Mouse (Mus musculus) left cerebral cortex, postnatal 10 days (tissue): Measurements from ENCODE around the gene Slc38a2. TPM values are rescaled to one million over a fixed set of nuclear protein-coding genes. Genes with fewer than 3 reads are reported as not detected.
A peak's percentile ranks its signal among the peaks of the same experiment; 100 is the strongest.

Source experiments
- DNase-seq, 2 experiments: peaks; one replicate each; pipeline ENCODE4 v3.0.0; 2021 to 2022; ENCODE audit warnings: low spot score in 2 of 2, mixed read lengths in 1 of 2; ENCODE audit errors: extremely low spot score in 1 of 2
- intact Hi-C: fragments of 180-260 bp; cut with DNase I; formaldehyde crosslinking; loops from one replicate; pipeline ENCODE4 v1.15.1; 2025
- total RNA-seq, 2 experiments: library from RNA; stranded (reverse); gene quantifications; 2 replicates each; pipeline ENCODE4 v1.2.3; 2021

Slc38a2 gene
- total RNA-seq, 2 experiments from 2014 or later, result 69.3 to 72.2 TPM

GRCm38 (mm10) chr15:96700766-96701165 is 1.2 kb upstream of the Slc38a2 start:
- intact Hi-C loops, result no loop called here
- no peak for DNase-seq

GRCm38 (mm10) chr15:96698658-96699448 is 677 bp downstream of the Slc38a2 start:
- intact Hi-C loops, result loop anchor here (10.0 kb wide), 2 partner anchors 236 to 486 kb away; no protein-coding TSS in a partner anchor
- peak; percentile 72 to 94 for DNase-seq

- intact Hi-C loops, result loop anchor here (10.0 kb wide), 2 partner anchors 237 to 487 kb away; no protein-coding TSS in a partner anchor
- peak in 1 of 2 experiments; percentile 47 for DNase-seq
Measured at GRCm38 (mm10) chr15:96697901-96698657, 1.5 kb downstream of the Slc38a2 start.

- no peak for DNase-seq
- intact Hi-C loops, result loop anchor here (10.0 kb wide), 2 partner anchors 238 to 488 kb away; no protein-coding TSS in a partner anchor
Measured at GRCm38 (mm10) chr15:96696486-96697284, 2.8 kb downstream of the Slc38a2 start.

GRCm38 (mm10) chr15:96695455-96696421 is 3.8 kb downstream of the Slc38a2 start:
- peak in 1 of 2 experiments; percentile 82 for DNase-seq
- intact Hi-C loops, result loop anchor here (10.0 kb wide), 2 partner anchors 239 to 489 kb away; no protein-coding TSS in a partner anchor

- intact Hi-C loops, result loop anchor here (10.0 kb wide), 2 partner anchors 240 to 490 kb away; no protein-coding TSS in a partner anchor
- no peak for DNase-seq
Measured at GRCm38 (mm10) chr15:96694988-96695387, 4.5 kb downstream of the Slc38a2 start.

- intact Hi-C loops, result loop anchor here (10.0 kb wide), 2 partner anchors 241 to 491 kb away; no protein-coding TSS in a partner anchor
- DNase-seq, result peak; percentile 59 to 67
Measured at GRCm38 (mm10) chr15:96693688-96694087, 5.8 kb downstream of the Slc38a2 start.

- intact Hi-C loops, result loop anchor here (10.0 kb wide), 2 partner anchors 242 to 492 kb away; no protein-coding TSS in a partner anchor
- no peak for DNase-seq
Measured at GRCm38 (mm10) chr15:96692401-96692800, 7.1 kb downstream of the Slc38a2 start.

- DNase-seq, result no peak
- intact Hi-C loops, result loop anchor here (10.0 kb wide), 2 partner anchors 243 to 493 kb away; no protein-coding TSS in a partner anchor
Measured at GRCm38 (mm10) chr15:96691381-96691780, 8.1 kb downstream of the Slc38a2 start.

GRCm38 (mm10) chr15:96690829-96691228 is 8.7 kb downstream of the Slc38a2 start:
- DNase-seq, result no peak
- intact Hi-C loops, result loop anchor here (10.0 kb wide), 2 partner anchors 244 to 494 kb away; no protein-coding TSS in a partner anchor

GRCm38 (mm10) chr15:96689919-96690318 is 9.6 kb downstream of the Slc38a2 start:
- intact Hi-C loops, result loop anchor here (10.0 kb wide), 2 partner anchors 245 to 495 kb away; no protein-coding TSS in a partner anchor
- no peak for DNase-seq

GRCm38 (mm10) chr15:96688784-96689318 is 10.7 kb downstream of the Slc38a2 start:
- intact Hi-C loops, result no loop called here

GRCm38 (mm10) chr15:96688036-96688435 is 11.5 kb downstream of the Slc38a2 start:
- no peak for DNase-seq
- intact Hi-C loops, result no loop called here

More at GRCm38 (mm10) chr15:96688784-96689318, 10.7 kb downstream of the Slc38a2 start:
- no peak for DNase-seq

- intact Hi-C loops, result no loop called here
- no peak for DNase-seq
Measured at GRCm38 (mm10) chr15:96687366-96687765, 12.2 kb downstream of the Slc38a2 start.

- intact Hi-C loops, result no loop called here
- DNase-seq, result no peak
Measured at GRCm38 (mm10) chr15:96686201-96687159, 13.1 kb downstream of the Slc38a2 start.

- intact Hi-C loops, result no loop called here
- no peak for DNase-seq
Measured at GRCm38 (mm10) chr15:96685273-96685672, 14.3 kb downstream of the Slc38a2 start.
